Mouse (Mus musculus): ENCODE results near the gene Pcgf1. TPM values are rescaled to one million over a fixed set of nuclear protein-coding genes. Genes with fewer than 3 reads are reported as not detected.

Gene Pcgf1
- 43.1 and 44.5 TPM in 2 replicates for polyA plus RNA-seq (2015; fragmentation: Nextera tagmentation; extraction: Ambion mirVana)

DNA sequence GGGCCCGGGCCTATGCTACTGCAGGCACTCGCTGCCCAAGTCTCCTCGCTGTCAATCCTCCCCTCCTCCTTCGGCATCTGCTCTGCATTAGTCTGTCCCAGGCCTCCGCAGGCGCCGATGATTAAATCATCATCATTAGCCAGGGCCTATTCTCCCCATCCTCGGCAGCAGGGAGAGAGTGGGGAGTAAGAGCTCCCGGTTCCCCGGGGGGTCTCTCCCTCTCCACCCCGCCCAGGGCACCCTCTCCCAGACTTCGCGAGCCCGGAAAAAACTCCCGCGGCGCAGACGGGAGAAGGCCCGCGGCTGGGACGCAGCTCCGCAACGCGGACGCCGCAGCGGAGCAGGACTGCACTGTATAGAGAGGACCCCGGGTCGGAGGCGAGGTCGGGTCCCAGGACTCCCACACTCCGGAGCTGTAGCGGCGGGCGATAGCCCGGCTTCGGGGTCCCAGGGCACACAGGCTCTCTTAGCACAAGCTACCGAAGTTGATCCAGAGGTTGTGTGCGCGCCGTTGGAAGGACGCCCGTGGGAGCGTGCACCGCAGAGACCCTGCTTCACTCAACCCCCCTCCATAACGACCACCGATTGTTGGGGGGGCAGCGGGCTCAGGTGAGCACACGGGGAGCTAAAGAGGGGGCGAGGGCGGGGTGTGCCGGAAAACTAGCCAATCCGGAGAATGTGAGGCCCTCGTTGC is at the start of gene Pcgf1:
Gene Pcgf1 (plus strand): TSS at position 240 of the 694 bp plus-strand sequence.
- peaks cover 19% of the 10 kb centered on the region for H3K4me1 ChIP-seq (ENCODE audit: insufficient read depth, low read length)
- H3K27me3 ChIP-seq (ENCODE audit: insufficient read depth, low read length): peaks cover 38% of the 10 kb centered on the region
- H3K9me3 ChIP-seq (ENCODE audit: low read length): no peaks in the 10 kb centered on the region
- under 1% methylated on average over 53 of the region's 54 CpGs for WGBS
- peak; percentile 84 for ATAC-seq (ENCODE audit: low FRiP score, low TSS enrichment)
- peak within 1 kb of the TSS; percentile 90 for H3K4me3 ChIP-seq (ENCODE audit: low read length)
- H3K36me3 ChIP-seq (ENCODE audit: insufficient read depth, low read length): peaks cover 16% of the 10 kb centered on the region
- peak within 1 kb of the TSS; percentile 99 for H3K4me2 ChIP-seq (replicated peaks; ENCODE audit: low read depth, low read length)
- H3K27ac ChIP-seq (ENCODE audit: low read length): peak within 1 kb of the TSS; percentile 88
- peak within 1 kb of the TSS; percentile 90 for H3K9ac ChIP-seq (replicated peaks; ENCODE audit: low read length)

- Histone ChIP-seq H3K9ac (replicated peaks; ENCODE audit: low read length) (no peak overlapping the region), H3K4me2 (replicated peaks; ENCODE audit: low read depth, low read length) (no peak overlapping the region), H3K4me1 (ENCODE audit: insufficient read depth, low read length) (peaks cover 15% of the 10 kb centered on the region), H3K27ac (ENCODE audit: low read length) (no peak overlapping the region), H3K4me3 (ENCODE audit: low read length) (no peak overlapping the region), H3K36me3 (ENCODE audit: insufficient read depth, low read length) (no peaks in the 10 kb centered on the region), H3K9me3 (ENCODE audit: low read length) (no peaks in the 10 kb centered on the region), H3K27me3 (ENCODE audit: insufficient read depth, low read length) (peaks cover 8% of the 10 kb centered on the region; the same call in 1 of the 2 replicates)
- no peak for ATAC-seq (ENCODE audit: low FRiP score, low TSS enrichment)
- WGBS: 36% methylated on average over 10 of the region's 10 CpGs
Observed at GRCm38 (mm10) chr6:83029777-83030176, 47.9 kb upstream of the Pcgf1 start.

DNA sequence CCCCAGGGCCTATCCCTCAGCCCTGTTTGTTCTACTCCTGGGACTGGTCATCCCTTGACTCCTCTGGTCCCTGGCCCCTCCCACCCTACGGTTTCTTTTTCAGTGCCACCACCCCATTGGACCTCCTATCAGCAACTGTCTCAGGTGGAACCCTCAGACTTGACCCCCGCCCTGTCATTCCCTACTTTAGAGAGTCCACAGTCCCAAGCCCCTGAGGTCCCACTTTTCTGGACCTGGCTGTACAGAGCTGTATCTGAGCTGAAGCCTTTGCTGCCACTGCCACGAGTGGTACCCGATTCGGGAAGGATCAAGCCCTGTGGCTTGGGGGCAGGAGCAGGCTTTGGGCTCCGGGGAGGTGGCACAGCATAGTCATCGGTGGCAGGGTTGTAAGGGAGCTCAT is 46.6 kb upstream of the Pcgf1 start:
- H3K36me3 ChIP-seq (ENCODE audit: insufficient read depth, low read length): no peaks in the 10 kb centered on the region
- H3K9me3 ChIP-seq (ENCODE audit: low read length): no peaks in the 10 kb centered on the region
- ATAC-seq (ENCODE audit: low FRiP score, low TSS enrichment): no peak
- 76% methylated on average over 7 of the region's 7 CpGs for WGBS
- H3K4me1 ChIP-seq (ENCODE audit: insufficient read depth, low read length): peaks cover 25% of the 10 kb centered on the region
- no peak overlapping the region for H3K4me2 ChIP-seq (replicated peaks; ENCODE audit: low read depth, low read length)
- no peak overlapping the region for H3K27ac ChIP-seq (ENCODE audit: low read length)
- H3K9ac ChIP-seq (replicated peaks; ENCODE audit: low read length): no peak overlapping the region
- H3K27me3 ChIP-seq (ENCODE audit: insufficient read depth, low read length): peaks cover 8% of the 10 kb centered on the region; the same call in 1 of the 2 replicates
- no peak overlapping the region for H3K4me3 ChIP-seq (ENCODE audit: low read length)

DNA sequence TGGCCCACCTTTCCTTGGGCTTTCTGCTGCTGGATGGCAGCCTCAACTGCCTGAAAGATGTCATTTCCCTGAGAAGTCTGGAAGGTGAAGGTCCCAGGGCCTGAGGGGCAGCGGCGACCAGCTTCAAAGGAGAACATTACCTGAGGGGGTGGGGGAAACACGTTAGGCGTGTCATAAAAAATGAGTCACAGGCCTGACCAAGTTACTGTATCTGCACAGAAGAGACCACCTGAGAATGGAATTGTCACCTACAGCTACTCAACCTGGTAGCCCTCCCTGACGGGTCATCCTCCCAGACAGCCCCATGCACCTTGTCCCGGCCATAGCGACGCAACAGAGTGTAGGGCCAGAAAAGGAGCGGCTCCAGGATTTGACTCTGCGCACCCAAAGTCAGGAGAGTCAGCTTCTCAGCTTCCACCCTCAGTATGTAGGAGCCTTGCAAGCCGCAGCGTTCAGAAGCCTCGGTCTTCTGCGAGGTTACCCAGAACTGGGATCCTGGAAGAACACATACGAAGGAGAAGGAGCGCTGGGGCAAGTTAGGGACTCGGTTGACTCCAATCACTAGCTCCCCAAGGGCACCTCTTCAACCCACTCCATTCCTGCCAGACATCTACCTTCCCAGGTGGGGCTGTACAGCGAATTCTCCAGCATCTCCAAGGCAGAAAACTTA is 45.6 kb upstream of the Pcgf1 start:
- WGBS: 37% methylated on average over 18 of the region's 18 CpGs

GRCm38 (mm10) chr6:83032769-83033191 is 44.9 kb upstream of the Pcgf1 start:
- H3K9ac ChIP-seq (replicated peaks; ENCODE audit: low read length): peak overlapping the region; percentile 75
- peaks cover 8% of the 10 kb centered on the region; the same call in 1 of the 2 replicates for H3K27me3 ChIP-seq (ENCODE audit: insufficient read depth, low read length)
- ATAC-seq (ENCODE audit: low FRiP score, low TSS enrichment): peak; percentile 52
- H3K4me2 ChIP-seq (replicated peaks; ENCODE audit: low read depth, low read length): peak overlapping the region; percentile 87
- H3K4me3 ChIP-seq (ENCODE audit: low read length): peak overlapping the region; percentile 71
- peak overlapping the region; percentile 94 for H3K27ac ChIP-seq (ENCODE audit: low read length)
- H3K36me3 ChIP-seq (ENCODE audit: insufficient read depth, low read length): no peaks in the 10 kb centered on the region
- H3K4me1 ChIP-seq (ENCODE audit: insufficient read depth, low read length): peaks cover 25% of the 10 kb centered on the region
- no peaks in the 10 kb centered on the region for H3K9me3 ChIP-seq (ENCODE audit: low read length)
- under 1% methylated on average over 31 of the region's 31 CpGs for WGBS

More for the DNA sequence above, 45.6 kb upstream of the Pcgf1 start:
- peaks cover 25% of the 10 kb centered on the region for H3K4me1 ChIP-seq (ENCODE audit: insufficient read depth, low read length)
- H3K4me2 ChIP-seq (replicated peaks; ENCODE audit: low read depth, low read length): peak overlapping the region; percentile 87
- no peak overlapping the region for H3K27ac ChIP-seq (ENCODE audit: low read length)
- H3K9me3 ChIP-seq (ENCODE audit: low read length): no peaks in the 10 kb centered on the region
- no peaks in the 10 kb centered on the region for H3K36me3 ChIP-seq (ENCODE audit: insufficient read depth, low read length)
- peak overlapping the region; percentile 71 for H3K4me3 ChIP-seq (ENCODE audit: low read length)
- H3K27me3 ChIP-seq (ENCODE audit: insufficient read depth, low read length): peaks cover 8% of the 10 kb centered on the region; the same call in 1 of the 2 replicates
- H3K9ac ChIP-seq (replicated peaks; ENCODE audit: low read length): peak overlapping the region; percentile 75
- ATAC-seq (ENCODE audit: low FRiP score, low TSS enrichment): no peak

DNA sequence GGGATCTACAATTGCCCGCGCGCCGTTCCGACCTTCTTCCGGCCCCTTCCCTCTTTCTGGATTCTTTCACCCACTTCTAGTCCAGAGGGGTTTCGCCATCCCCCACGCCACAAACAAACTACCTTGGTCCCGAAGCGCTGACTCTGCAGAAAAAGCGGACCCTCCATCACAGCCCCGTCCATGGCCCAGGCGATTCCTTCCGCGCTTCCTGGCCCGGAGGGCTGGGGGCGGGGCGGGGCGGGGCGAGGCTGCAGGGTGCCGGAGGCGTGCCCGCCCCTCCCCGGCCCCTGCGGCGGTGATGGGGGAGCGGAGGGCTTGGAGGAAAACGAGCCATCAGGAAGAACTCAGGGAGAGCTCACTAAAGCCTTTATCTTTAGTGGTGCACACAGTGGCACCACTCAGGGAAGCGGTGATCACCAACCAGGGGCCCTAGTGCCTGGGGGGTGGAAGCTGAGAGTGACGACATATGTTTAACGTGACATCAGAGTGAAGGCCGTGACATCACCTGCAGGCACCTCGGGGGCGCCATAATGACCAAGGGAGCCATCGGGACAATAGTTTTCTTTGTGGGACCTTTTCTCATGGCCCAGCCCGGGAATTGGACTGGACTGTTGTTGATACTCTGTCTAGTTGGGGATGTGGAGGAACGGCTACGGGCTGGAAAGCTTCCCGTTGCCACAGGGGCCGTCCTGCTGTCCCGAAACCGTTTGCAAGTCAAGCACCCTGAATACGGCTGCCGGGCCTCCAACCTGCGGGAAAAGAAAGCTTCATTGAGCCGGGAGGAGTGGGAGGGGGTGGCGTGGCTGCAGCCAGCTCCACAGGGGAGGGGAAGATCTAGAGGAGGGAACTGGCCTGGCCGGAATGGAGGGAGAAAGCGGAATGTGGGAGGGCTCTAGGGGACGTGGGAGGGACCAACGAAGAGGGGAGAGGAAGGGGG is 44.2 kb upstream of the Pcgf1 start, which contains the start of the genes Dok1 and Loxl3:
Gene Dok1 (minus strand): TSS at position 223 of the 937 bp plus-strand sequence.
Gene Loxl3 (plus strand): TSS at position 925 of the 937 bp plus-strand sequence.
- Histone ChIP-seq H3K9me3 (ENCODE audit: low read length) (no peaks in the 10 kb centered on the region), H3K4me2 (replicated peaks; ENCODE audit: low read depth, low read length) (peak within 1 kb of the TSS; percentile 87), H3K36me3 (ENCODE audit: insufficient read depth, low read length) (no peaks in the 10 kb centered on the region), H3K27ac (ENCODE audit: low read length) (peak within 1 kb of the TSS; percentile 94), H3K4me1 (ENCODE audit: insufficient read depth, low read length) (peaks cover 29% of the 10 kb centered on the region), H3K9ac (replicated peaks; ENCODE audit: low read length) (peak within 1 kb of the TSS; percentile 75), H3K4me3 (ENCODE audit: low read length) (peak within 1 kb of the TSS; percentile 71), H3K27me3 (ENCODE audit: insufficient read depth, low read length) (peaks cover 8% of the 10 kb centered on the region; the same call in 1 of the 2 replicates)
- under 1% methylated on average over 50 of the region's 51 CpGs for WGBS
- peak; percentile 86 for ATAC-seq (ENCODE audit: low FRiP score, low TSS enrichment)

DNA sequence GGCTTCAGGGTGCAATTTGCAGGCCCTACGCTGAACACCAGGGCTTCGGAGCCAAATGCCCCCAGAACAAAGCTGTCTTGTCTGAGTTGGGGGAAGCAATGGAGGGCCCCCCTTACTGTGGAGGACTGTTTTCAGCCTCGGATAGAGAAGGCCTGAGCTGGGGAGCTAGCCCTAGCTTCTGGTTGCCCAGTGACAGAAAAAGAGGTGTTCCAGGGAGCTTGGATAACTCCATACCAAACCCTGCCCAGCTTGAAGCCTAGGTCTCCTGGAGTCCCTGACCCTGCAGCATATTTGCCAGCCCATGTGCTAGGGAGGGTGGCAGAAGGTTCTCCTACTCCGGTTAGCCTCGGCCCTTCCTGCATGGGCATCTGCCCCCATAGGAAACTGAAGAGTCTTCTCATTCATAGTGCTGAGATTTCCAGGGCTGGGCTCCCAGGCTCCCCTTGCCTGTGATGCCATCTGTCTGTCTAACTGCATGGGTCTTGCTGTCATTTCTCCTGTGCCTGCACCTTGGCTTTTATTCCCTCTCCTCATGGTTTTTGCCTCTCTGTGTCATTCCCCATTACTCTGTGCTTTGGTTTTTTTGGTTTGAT is 43.1 kb upstream of the Pcgf1 start:
- H3K9ac ChIP-seq (replicated peaks; ENCODE audit: low read length): peak overlapping the region; percentile 75
- no peaks in the 10 kb centered on the region for H3K9me3 ChIP-seq (ENCODE audit: low read length)
- peak overlapping the region; percentile 71 for H3K4me3 ChIP-seq (ENCODE audit: low read length)
- peaks cover 8% of the 10 kb centered on the region; the same call in 1 of the 2 replicates for H3K27me3 ChIP-seq (ENCODE audit: insufficient read depth, low read length)
- ATAC-seq (ENCODE audit: low FRiP score, low TSS enrichment): peak; percentile 10; the same call in 1 of the 2 replicates
- H3K27ac ChIP-seq (ENCODE audit: low read length): peak overlapping the region; percentile 94
- peak overlapping the region; percentile 87 for H3K4me2 ChIP-seq (replicated peaks; ENCODE audit: low read depth, low read length)
- H3K36me3 ChIP-seq (ENCODE audit: insufficient read depth, low read length): no peaks in the 10 kb centered on the region
- H3K4me1 ChIP-seq (ENCODE audit: insufficient read depth, low read length): peaks cover 33% of the 10 kb centered on the region
- 23% methylated on average over 5 of the region's 5 CpGs for WGBS

- no peak overlapping the region for H3K4me2 ChIP-seq (replicated peaks; ENCODE audit: low read depth, low read length)
- no peak for ATAC-seq (ENCODE audit: low FRiP score, low TSS enrichment)
Observed at GRCm38 (mm10) chr6:83037188-83037587, 40.5 kb upstream of the Pcgf1 start.

More at GRCm38 (mm10) chr6:83037188-83037587, 40.5 kb upstream of the Pcgf1 start:
- H3K36me3 ChIP-seq (ENCODE audit: insufficient read depth, low read length): no peaks in the 10 kb centered on the region
- no peaks in the 10 kb centered on the region for H3K27me3 ChIP-seq (ENCODE audit: insufficient read depth, low read length)
- WGBS: 85% methylated on average over 8 of the region's 8 CpGs
- H3K27ac ChIP-seq (ENCODE audit: low read length): no peak overlapping the region
- H3K4me1 ChIP-seq (ENCODE audit: insufficient read depth, low read length): peaks cover 25% of the 10 kb centered on the region
- H3K4me3 ChIP-seq (ENCODE audit: low read length): no peak overlapping the region
- H3K9ac ChIP-seq (replicated peaks; ENCODE audit: low read length): no peak overlapping the region
- H3K9me3 ChIP-seq (ENCODE audit: low read length): no peaks in the 10 kb centered on the region
